Mouse (Mus musculus) stomach, embryonic 14.5 days (tissue): ENCODE measurements at regions not wholly inside any gene's neighbourhood (a gene's known extent, or its start where the extent isn't known, plus 50 kb on each side); places are given as distances from the start of the nearest gene placed in this dataset.

Experiments
- ATAC-seq: fragments of 200-750 bp; cut with Nextera tagmentation; 2 replicates; pipeline ENCODE4 v1.8.0; 2017; ENCODE audit warnings: low read depth, moderate TSS enrichment; ENCODE audit not compliant: insufficient number of reproducible peaks, insufficient read depth, low FRiP score
- H3K27ac ChIP-seq: fragments of 300-500 bp; sonication (generic); 2 replicates; pipeline ENCODE4 v1.5.1; 2014; ENCODE audit warnings: mild to moderate bottlenecking, low read length, moderate library complexity, mixed read lengths
- H3K27me3 ChIP-seq: fragments of 300-500 bp; sonication (generic); 2 replicates; pipeline ENCODE4 v1.6.1; 2014; ENCODE audit warnings: low read length, control low read depth, mixed read lengths; ENCODE audit not compliant: control insufficient read depth, insufficient read depth
- H3K36me3 ChIP-seq: fragments of 300-500 bp; sonication (generic); 2 replicates; pipeline ENCODE4 v1.6.1; 2014; ENCODE audit warnings: mild to moderate bottlenecking, control low read depth, low read length, moderate library complexity, mixed read lengths; ENCODE audit not compliant: control insufficient read depth, insufficient read depth
- H3K4me1 ChIP-seq: fragments of 300-500 bp; sonication (generic); 2 replicates; pipeline ENCODE4 v1.6.1; 2014; ENCODE audit warnings: low read length, control low read depth, mixed read lengths; ENCODE audit not compliant: control insufficient read depth, insufficient read depth
- H3K4me2 ChIP-seq: fragments of 300-500 bp; sonication (generic); replicated peaks from 2 replicates; pipeline ENCODE4 v1.6.1; 2014; ENCODE audit warnings: low read depth, low read length, control low read depth
- H3K4me3 ChIP-seq: fragments of 300-500 bp; sonication (generic); 2 replicates; pipeline ENCODE4 v1.5.1; 2014; ENCODE audit warnings: low read depth, low read length, control low read depth
- H3K9ac ChIP-seq: fragments of 300-500 bp; sonication (generic); replicated peaks from 2 replicates; pipeline ENCODE4 v1.6.1; 2014; ENCODE audit warnings: low read depth, mild to moderate bottlenecking, control low read depth, low read length, moderate library complexity, mixed read lengths
- H3K9me3 ChIP-seq: fragments of 300-500 bp; sonication (generic); 2 replicates; pipeline ENCODE4 v1.6.1; 2016; ENCODE audit warnings: low read depth, low read length, control low read depth; ENCODE audit not compliant: control insufficient read depth
- WGBS: fragments of 180-500 bp; shearing (Covaris S2); extraction: QIAGEN DNeasy Blood & Tissue Kit; methylation state at CpG from one replicate; pipeline ENCODE4 v1.1.7; 2014; 5-methylcytosine and 5-hydroxymethylcytosine counted together

- H3K27me3 ChIP-seq: no peaks in the 10 kb centered on the region
- H3K27ac ChIP-seq: no peak overlapping the region
- no peak overlapping the region for H3K4me3 ChIP-seq
- H3K4me2 ChIP-seq: no peak overlapping the region
- WGBS: 58% methylated on average over 28 of the region's 28 CpGs
- H3K36me3 ChIP-seq: no peaks in the 10 kb centered on the region
- H3K9me3 ChIP-seq: no peaks in the 10 kb centered on the region; the same call in 1 of the 2 replicates
- no peaks in the 10 kb centered on the region; the same call in 1 of the 2 replicates for H3K4me1 ChIP-seq
- ATAC-seq: no peak
- H3K9ac ChIP-seq: no peak overlapping the region
These were observed 206.2 kb upstream of the Sox2 start for GRCm38 (mm10) chr3:34443731-34444628.

GRCm38 (mm10) chr3:34443307-34443706 lies 206.9 kb upstream of the Sox2 start:
- no peaks in the 10 kb centered on the region; the same call in 1 of the 2 replicates for H3K4me1 ChIP-seq
- H3K4me2 ChIP-seq: no peak overlapping the region
- 78% methylated on average over 5 of the region's 5 CpGs for WGBS

GRCm38 (mm10) chr3:34441792-34442191 lies 208.4 kb upstream of the Sox2 start:
- H3K27ac ChIP-seq: no peak overlapping the region
- H3K9me3 ChIP-seq: no peaks in the 10 kb centered on the region; the same call in 1 of the 2 replicates
- 70% methylated on average over 4 of the region's 4 CpGs for WGBS
- no peak for ATAC-seq
- H3K27me3 ChIP-seq: no peaks in the 10 kb centered on the region
- H3K9ac ChIP-seq: no peak overlapping the region
- H3K4me2 ChIP-seq: no peak overlapping the region
- H3K36me3 ChIP-seq: no peaks in the 10 kb centered on the region
- no peak overlapping the region for H3K4me3 ChIP-seq
- no peaks in the 10 kb centered on the region; the same call in 1 of the 2 replicates for H3K4me1 ChIP-seq

More at GRCm38 (mm10) chr3:34443307-34443706, 206.9 kb upstream of the Sox2 start:
- Histone ChIP-seq H3K27me3 (no peaks in the 10 kb centered on the region), H3K36me3 (no peaks in the 10 kb centered on the region), H3K4me3 (no peak overlapping the region), H3K9me3 (no peaks in the 10 kb centered on the region; the same call in 1 of the 2 replicates), H3K27ac (no peak overlapping the region), H3K9ac (no peak overlapping the region)
- ATAC-seq: no peak

- Histone ChIP-seq H3K9me3 (no peaks in the 10 kb centered on the region), H3K27ac (no peak overlapping the region), H3K4me1 (no peaks in the 10 kb centered on the region; the same call in 1 of the 2 replicates), H3K36me3 (no peaks in the 10 kb centered on the region), H3K9ac (no peak overlapping the region), H3K4me2 (no peak overlapping the region), H3K27me3 (no peaks in the 10 kb centered on the region), H3K4me3 (no peak overlapping the region)
- ATAC-seq: no peak
- 59% methylated on average over 5 of the region's 5 CpGs for WGBS
These were observed 208.9 kb upstream of the Sox2 start for GRCm38 (mm10) chr3:34441266-34441665.

- Histone ChIP-seq H3K27ac (no peak overlapping the region), H3K4me3 (no peak overlapping the region), H3K9me3 (no peaks in the 10 kb centered on the region), H3K36me3 (no peaks in the 10 kb centered on the region), H3K4me2 (no peak overlapping the region), H3K9ac (no peak overlapping the region), H3K27me3 (no peaks in the 10 kb centered on the region), H3K4me1 (no peaks in the 10 kb centered on the region)
- no peak for ATAC-seq
- 61% methylated on average over 9 of the region's 9 CpGs for WGBS
These were observed 215.3 kb upstream of the Sox2 start for GRCm38 (mm10) chr3:34434901-34435300.

GRCm38 (mm10) chr3:34427967-34428366 lies 222.2 kb upstream of the Sox2 start:
- no peak for ATAC-seq
- WGBS: 87% methylated on average over 8 of the region's 8 CpGs

GRCm38 (mm10) chr3:34427495-34427894 lies 222.7 kb upstream of the Sox2 start:
- Histone ChIP-seq H3K27ac (no peak overlapping the region), H3K4me3 (no peak overlapping the region), H3K4me1 (no peaks in the 10 kb centered on the region), H3K9ac (no peak overlapping the region), H3K36me3 (no peaks in the 10 kb centered on the region), H3K9me3 (no peaks in the 10 kb centered on the region), H3K4me2 (no peak overlapping the region), H3K27me3 (no peaks in the 10 kb centered on the region)
- no peak for ATAC-seq
- WGBS: 81% methylated on average over 4 of the region's 4 CpGs

More at GRCm38 (mm10) chr3:34427967-34428366, 222.2 kb upstream of the Sox2 start:
- Histone ChIP-seq H3K27ac (no peak overlapping the region), H3K4me1 (no peaks in the 10 kb centered on the region), H3K4me3 (no peak overlapping the region), H3K27me3 (no peaks in the 10 kb centered on the region), H3K9ac (no peak overlapping the region), H3K36me3 (no peaks in the 10 kb centered on the region), H3K4me2 (no peak overlapping the region), H3K9me3 (no peaks in the 10 kb centered on the region)

GRCm38 (mm10) chr3:34426955-34427354 lies 223.2 kb upstream of the Sox2 start:
- Histone ChIP-seq H3K4me2 (no peak overlapping the region), H3K4me1 (no peaks in the 10 kb centered on the region), H3K27ac (no peak overlapping the region), H3K36me3 (no peaks in the 10 kb centered on the region), H3K9me3 (no peaks in the 10 kb centered on the region), H3K4me3 (no peak overlapping the region), H3K9ac (no peak overlapping the region), H3K27me3 (no peaks in the 10 kb centered on the region)
- 74% methylated on average over 10 of the region's 10 CpGs for WGBS
- no peak for ATAC-seq
